Mouse (Mus musculus): ENCODE measurements at regions not wholly inside any gene's neighbourhood (a gene's known extent, or its start where the extent isn't known, plus 50 kb on each side); places are given as distances from the start of the nearest gene placed in this dataset.

- WGBS = 79% methylated on average over 11 of the region's 11 CpGs
Measured at GRCm38 (mm10) chr13:52279281-52279969, 251.7 kb downstream of the Diras2 start.

DNA sequence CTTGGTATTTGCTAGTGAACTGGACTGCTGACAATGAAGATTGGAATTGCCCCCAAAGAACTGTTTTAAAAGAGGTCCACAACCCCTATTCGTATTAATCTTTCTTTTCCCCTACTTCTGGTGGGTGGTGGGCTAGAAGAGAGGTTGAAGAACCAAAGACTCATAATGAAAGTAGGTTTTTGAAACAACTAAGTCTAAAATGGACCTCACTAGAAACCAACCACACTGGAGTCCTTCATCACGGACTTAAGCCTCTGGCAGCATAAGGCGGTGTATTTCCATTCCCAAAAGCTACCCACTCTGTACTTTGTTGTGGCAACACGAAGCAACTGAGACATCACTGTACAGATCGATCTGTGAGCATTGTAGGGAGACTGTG, 251.1 kb downstream of the Diras2 start:
- WGBS = 93% methylated on average over 5 of the region's 5 CpGs
- Histone ChIP-seq H3K4me1 (ENCODE audit: control insufficient read depth, insufficient read depth, low read length) (peaks cover 9% of the 10 kb centered on the region), H3K4me3 (ENCODE audit: insufficient read depth, low read depth, low read length) (no peak overlapping the region), H3K27ac (ENCODE audit: insufficient read depth, low read depth, low read length) (no peak overlapping the region)
- TF ChIP-seq CTCF (IDR thresholded peaks at IDR 0.05; ENCODE audit: insufficient read depth, low read depth, low read length) (no peak), POLR2A (IDR thresholded peaks at IDR 0.05; ENCODE audit: insufficient read depth, low read depth, low read length) (no peak)

More at GRCm38 (mm10) chr13:52279281-52279969, 251.7 kb downstream of the Diras2 start:
- Histone ChIP-seq H3K4me3 (ENCODE audit: insufficient read depth, low read depth, low read length) (no peak overlapping the region), H3K4me1 (ENCODE audit: control insufficient read depth, insufficient read depth, low read length) (peaks cover 9% of the 10 kb centered on the region), H3K27ac (ENCODE audit: insufficient read depth, low read depth, low read length) (no peak overlapping the region)
- TF ChIP-seq POLR2A (IDR thresholded peaks at IDR 0.05; ENCODE audit: insufficient read depth, low read depth, low read length) (no peak), CTCF (IDR thresholded peaks at IDR 0.05; ENCODE audit: insufficient read depth, low read depth, low read length) (no peak)

DNA sequence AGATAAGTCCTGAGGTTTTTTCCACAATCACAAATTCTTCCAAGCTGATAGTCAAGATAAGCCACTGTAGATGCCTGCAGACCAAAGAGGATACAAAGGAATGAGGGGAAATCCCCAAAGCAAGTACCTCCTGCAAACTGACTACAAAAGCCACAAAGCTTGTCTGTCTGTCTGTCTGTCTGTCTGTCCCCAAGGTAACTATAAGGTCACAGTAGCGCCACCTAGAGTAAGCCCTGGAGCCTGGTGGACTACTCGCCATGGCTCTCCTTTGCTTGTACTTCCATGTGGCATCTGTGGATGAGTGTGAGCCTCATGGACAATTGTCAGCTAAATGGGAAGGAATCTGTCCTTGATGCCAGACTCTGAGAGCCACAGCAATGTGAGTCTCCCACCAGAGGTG, 249.8 kb downstream of the Diras2 start:
- no peak for TF ChIP-seq CTCF (IDR thresholded peaks at IDR 0.05; ENCODE audit: insufficient read depth, low read depth, low read length)
- no peak for TF ChIP-seq POLR2A (IDR thresholded peaks at IDR 0.05; ENCODE audit: insufficient read depth, low read depth, low read length)
- H3K4me1 ChIP-seq (ENCODE audit: control insufficient read depth, insufficient read depth, low read length) = peaks cover 9% of the 10 kb centered on the region; the same call in 1 of the 2 replicates
- no peak overlapping the region for H3K27ac ChIP-seq (ENCODE audit: insufficient read depth, low read depth, low read length)
- no peak overlapping the region for H3K4me3 ChIP-seq (ENCODE audit: insufficient read depth, low read depth, low read length)
- WGBS = 76% methylated on average over 2 of the region's 2 CpGs

GRCm38 (mm10) chr13:52282500-52282899, 248.6 kb downstream of the Diras2 start:
- TF ChIP-seq POLR2A (IDR thresholded peaks at IDR 0.05; ENCODE audit: insufficient read depth, low read depth, low read length) = no peak
- TF ChIP-seq CTCF (IDR thresholded peaks at IDR 0.05; ENCODE audit: insufficient read depth, low read depth, low read length) = no peak
- Histone ChIP-seq H3K4me1 (ENCODE audit: control insufficient read depth, insufficient read depth, low read length) (peaks cover 9% of the 10 kb centered on the region; the same call in 1 of the 2 replicates), H3K27ac (ENCODE audit: insufficient read depth, low read depth, low read length) (no peak overlapping the region), H3K4me3 (ENCODE audit: insufficient read depth, low read depth, low read length) (no peak overlapping the region)
- WGBS = 47% methylated on average over 13 of the region's 13 CpGs

DNA sequence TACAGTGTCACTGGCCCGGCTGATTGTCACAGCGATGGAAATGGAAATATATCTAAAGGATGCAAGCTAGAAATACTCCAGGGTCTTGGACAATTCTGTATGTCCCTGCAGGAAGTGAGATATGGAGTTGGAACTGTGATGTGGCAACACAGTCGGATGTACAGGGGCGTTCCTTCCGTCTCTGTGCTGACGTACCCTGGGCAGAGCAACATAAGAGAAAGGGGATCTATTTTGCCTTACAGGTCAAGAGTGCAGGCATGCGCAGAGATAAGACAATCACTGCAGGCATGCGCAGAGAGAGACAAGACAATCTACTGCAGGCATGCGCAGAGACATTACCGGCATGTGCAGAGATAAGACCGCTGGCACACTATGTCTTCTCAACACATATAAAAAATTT, 247.6 kb downstream of the Diras2 start:
- no peak overlapping the region for H3K4me3 ChIP-seq (ENCODE audit: insufficient read depth, low read depth, low read length)
- 91% methylated on average over 11 of the region's 11 CpGs for WGBS
- TF ChIP-seq CTCF (IDR thresholded peaks at IDR 0.05; ENCODE audit: insufficient read depth, low read depth, low read length) (no peak), POLR2A (IDR thresholded peaks at IDR 0.05; ENCODE audit: insufficient read depth, low read depth, low read length) (no peak)
- H3K27ac ChIP-seq (ENCODE audit: insufficient read depth, low read depth, low read length) = no peak overlapping the region
- H3K4me1 ChIP-seq (ENCODE audit: control insufficient read depth, insufficient read depth, low read length) = peaks cover 8% of the 10 kb centered on the region

- WGBS = 87% methylated on average over 12 of the region's 12 CpGs
- Histone ChIP-seq H3K4me3 (ENCODE audit: insufficient read depth, low read depth, low read length) (no peak overlapping the region), H3K27ac (ENCODE audit: insufficient read depth, low read depth, low read length) (no peak overlapping the region), H3K4me1 (ENCODE audit: control insufficient read depth, insufficient read depth, low read length) (peaks cover 8% of the 10 kb centered on the region)
- no peak for TF ChIP-seq POLR2A (IDR thresholded peaks at IDR 0.05; ENCODE audit: insufficient read depth, low read depth, low read length)
- TF ChIP-seq CTCF (IDR thresholded peaks at IDR 0.05; ENCODE audit: insufficient read depth, low read depth, low read length) = no peak
Measured at GRCm38 (mm10) chr13:52284026-52284801, 246.9 kb downstream of the Diras2 start.

DNA sequence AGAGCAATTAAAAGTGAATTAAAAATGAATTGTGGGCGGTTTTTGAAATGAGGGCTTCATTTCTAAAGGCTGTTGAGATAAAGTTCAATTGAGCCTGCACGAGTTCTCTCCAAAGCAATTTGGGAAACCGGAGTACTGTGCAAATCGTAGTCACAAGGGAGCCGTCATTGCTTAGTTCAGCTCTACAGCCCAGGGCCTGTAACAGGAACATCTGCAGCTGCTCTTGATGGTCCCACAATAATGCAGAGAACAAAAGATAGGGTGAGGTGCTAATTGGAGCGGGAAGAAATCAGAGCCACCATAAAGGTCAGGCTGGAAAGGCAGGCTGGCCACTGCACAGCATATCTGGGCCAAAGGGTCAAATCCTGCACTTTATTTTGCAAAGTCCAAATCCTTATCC, 242.7 kb downstream of the Diras2 start:
- H3K4me1 ChIP-seq (ENCODE audit: control insufficient read depth, insufficient read depth, low read length) = peaks cover 4% of the 10 kb centered on the region
- WGBS = 59% methylated on average over 6 of the region's 6 CpGs
- no peak for TF ChIP-seq CTCF (IDR thresholded peaks at IDR 0.05; ENCODE audit: insufficient read depth, low read depth, low read length)
- no peak overlapping the region for H3K4me3 ChIP-seq (ENCODE audit: insufficient read depth, low read depth, low read length)
- no peak overlapping the region for H3K27ac ChIP-seq (ENCODE audit: insufficient read depth, low read depth, low read length)

DNA sequence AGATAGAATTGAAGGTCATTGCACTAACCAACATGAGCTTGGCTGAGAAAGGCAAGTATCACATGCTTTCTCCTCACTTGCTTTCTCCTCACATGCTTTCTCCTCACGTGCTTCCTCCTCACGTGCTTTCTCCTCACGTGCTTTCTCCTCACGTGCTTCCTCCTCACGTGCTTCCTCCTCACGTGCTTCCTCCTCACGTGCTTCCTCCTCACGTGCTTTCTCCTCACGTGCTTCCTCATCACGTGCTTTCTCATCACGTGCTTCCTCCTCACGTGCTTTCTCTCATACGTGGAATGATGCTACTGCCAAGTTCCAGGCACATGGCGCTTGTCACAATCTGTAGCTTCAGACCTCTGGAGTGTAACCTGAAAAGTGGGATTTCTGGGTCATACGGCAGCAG, 235.2 kb downstream of the Diras2 start:
- no peaks in the 10 kb centered on the region for H3K4me1 ChIP-seq (ENCODE audit: control insufficient read depth, insufficient read depth, low read length)
- no peak overlapping the region for H3K4me3 ChIP-seq (ENCODE audit: insufficient read depth, low read depth, low read length)
- 94% methylated on average over 15 of the region's 15 CpGs for WGBS
- no peak for TF ChIP-seq CTCF (IDR thresholded peaks at IDR 0.05; ENCODE audit: insufficient read depth, low read depth, low read length)
- no peak for TF ChIP-seq POLR2A (IDR thresholded peaks at IDR 0.05; ENCODE audit: insufficient read depth, low read depth, low read length)
- no peak overlapping the region for H3K27ac ChIP-seq (ENCODE audit: insufficient read depth, low read depth, low read length)

GRCm38 (mm10) chr13:52296541-52297276, 234.4 kb downstream of the Diras2 start:
- H3K4me1 ChIP-seq (ENCODE audit: control insufficient read depth, insufficient read depth, low read length) = no peaks in the 10 kb centered on the region
- TF ChIP-seq POLR2A (IDR thresholded peaks at IDR 0.05; ENCODE audit: insufficient read depth, low read depth, low read length) (no peak), CTCF (IDR thresholded peaks at IDR 0.05; ENCODE audit: insufficient read depth, low read depth, low read length) (no peak)
- H3K4me3 ChIP-seq (ENCODE audit: insufficient read depth, low read depth, low read length) = no peak overlapping the region
- 84% methylated on average over 9 of the region's 9 CpGs for WGBS
- no peak overlapping the region for H3K27ac ChIP-seq (ENCODE audit: insufficient read depth, low read depth, low read length)

All from olfactory bulb, adult 2 months (tissue).